Mouse (Mus musculus): ENCODE results near the gene Afg1l.
A peak's percentile ranks its signal among the peaks of the same experiment; 100 is the strongest.

DNA sequence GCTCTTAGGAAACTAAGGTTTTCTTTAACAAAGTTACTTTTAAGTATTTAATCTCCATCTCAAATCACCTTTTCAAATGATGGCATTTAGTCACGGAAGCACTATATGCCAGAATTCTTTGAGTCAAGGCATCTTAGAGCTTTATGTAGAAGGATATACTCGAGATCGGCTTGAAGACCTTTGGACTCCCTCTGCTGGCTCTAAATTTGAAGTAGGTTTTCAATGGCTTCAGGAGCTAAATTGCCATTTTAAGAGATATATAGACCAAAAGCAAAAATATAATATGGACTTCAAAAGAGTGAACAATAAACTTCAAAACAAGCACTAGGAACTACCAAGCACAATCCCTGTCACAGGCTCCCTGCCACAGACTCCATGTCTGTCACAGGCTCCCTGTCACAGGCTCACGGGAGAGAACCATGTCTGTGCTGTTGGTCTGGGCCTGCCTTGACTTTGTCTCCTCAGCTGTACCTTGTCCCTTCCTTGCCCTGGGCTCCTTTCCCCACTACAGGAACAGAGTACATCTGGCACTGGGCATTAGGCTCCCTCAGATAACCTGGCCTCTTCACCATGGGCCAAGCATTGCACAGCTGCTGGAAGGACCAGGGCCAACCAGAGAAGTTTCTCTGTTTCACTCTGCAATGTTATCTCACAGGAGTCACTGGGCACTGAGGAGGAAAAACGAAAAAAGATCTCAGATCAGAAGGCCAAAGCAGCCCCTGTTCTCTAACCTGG, 210.4 kb downstream of the Afg1l start:
- TF ChIP-seq CTCF (IDR thresholded peaks at IDR 0.05) (peak; percentile 41), EP300 (IDR thresholded peaks at IDR 0.05) (no peak)
